Mouse (Mus musculus): ENCODE results near the gene Panx2. TPM values are rescaled to one million over a fixed set of nuclear protein-coding genes. Genes with fewer than 3 reads are reported as not detected.

Gene Panx2
- polyA plus RNA-seq, 1 experiment from 2014 or later: not detected

DNA sequence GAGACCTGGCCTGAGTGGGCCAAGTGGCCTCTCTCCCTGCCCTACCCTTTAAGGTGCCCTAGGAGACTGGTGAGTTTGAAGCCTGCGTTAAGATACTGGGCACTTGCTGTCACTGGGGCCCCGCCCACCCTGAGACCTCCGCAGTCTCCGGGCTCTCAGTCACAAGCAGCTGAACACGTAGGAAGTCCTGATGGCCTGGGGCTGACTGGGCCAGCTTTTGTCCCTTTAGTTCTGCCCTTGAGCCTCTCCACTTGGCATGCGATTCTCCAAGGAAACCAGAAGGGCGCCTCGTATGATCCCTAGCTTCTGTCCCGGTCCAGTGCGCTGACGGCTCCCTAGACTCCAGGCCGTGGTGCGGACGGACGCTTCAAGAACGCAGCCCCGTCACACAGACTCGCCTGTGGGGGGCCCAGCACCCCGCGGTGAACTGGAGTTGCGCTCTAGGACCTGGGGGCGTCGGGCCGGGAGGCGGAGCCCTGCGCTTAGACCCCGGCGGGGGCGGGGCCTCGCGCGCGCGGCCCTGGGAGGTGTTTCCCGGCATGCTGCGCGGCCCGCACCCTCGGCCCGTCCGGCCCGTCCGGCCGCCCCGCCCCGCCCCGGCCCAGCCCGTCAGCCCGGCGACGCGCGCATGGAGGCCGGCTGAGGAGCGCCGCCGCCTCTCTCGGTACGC, 16.1 kb downstream of the Panx2 start:
- Histone ChIP-seq H3K4me2 (peak overlapping the region; percentile 85), H3K27ac (replicated peaks) (peak overlapping the region; percentile 64), H3K4me3 (replicated peaks) (peak overlapping the region; percentile 78), H3K36me3 (replicated peaks) (0 out of 2 replicates have a peak, but pooled peaks cover 6% of the 10 kb centered on the region), H3K27me3 (peaks cover 23% of the 10 kb centered on the region), H3K9ac (peak overlapping the region; percentile 72), H3K9me3 (replicated peaks) (no peaks in the 10 kb centered on the region), H3K4me1 (replicated peaks) (peaks cover 42% of the 10 kb centered on the region)
- peak; percentile 87 for ATAC-seq (ENCODE audit: insufficient read depth)
- under 1% methylated on average over 54 of the region's 59 CpGs for WGBS (ENCODE audit: insufficient replicate concordance)

DNA sequence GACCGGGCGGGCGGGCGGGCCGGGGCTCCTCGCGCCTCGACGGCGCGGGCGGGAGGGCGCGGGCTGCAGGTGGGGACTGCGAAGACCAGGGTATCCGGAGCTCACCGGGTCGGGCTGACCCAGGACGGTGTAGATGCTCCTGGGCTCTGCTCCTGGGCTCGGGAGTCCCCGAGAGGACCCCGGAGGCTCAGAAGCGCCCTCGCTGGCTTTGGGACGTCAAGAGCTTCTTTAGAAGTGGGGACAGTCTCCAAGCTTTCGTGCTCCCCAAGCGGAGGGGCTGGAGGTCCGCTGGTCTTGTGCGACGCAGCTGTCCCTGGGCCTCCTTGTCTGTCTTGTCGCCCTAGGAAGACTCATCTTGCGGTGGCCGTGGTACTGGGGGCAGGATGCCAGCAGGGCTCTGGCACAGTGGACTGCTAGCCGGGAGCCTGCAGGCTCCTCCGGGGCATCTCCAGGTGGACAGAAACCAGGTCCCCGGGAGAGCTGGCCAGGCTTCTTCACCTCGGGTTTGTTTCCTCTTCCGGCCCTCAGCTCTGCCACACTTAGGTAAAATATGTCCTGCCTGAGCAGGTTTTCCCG, 16.7 kb downstream of the Panx2 start:
- H3K4me1 ChIP-seq (replicated peaks): peaks cover 42% of the 10 kb centered on the region
- under 1% methylated on average over 33 of the region's 39 CpGs for whole genome bisulfite sequencing (ENCODE audit: insufficient replicate concordance)
- H3K4me2 ChIP-seq: peak overlapping the region; percentile 85
- H3K9ac ChIP-seq: peak overlapping the region; percentile 72
- H3K36me3 ChIP-seq (replicated peaks): peaks cover 7% of the 10 kb centered on the region; the same call in 1 of the 2 replicates
- peaks cover 18% of the 10 kb centered on the region; the same call in 1 of the 2 replicates for H3K27me3 ChIP-seq
- H3K9me3 ChIP-seq (replicated peaks): no peaks in the 10 kb centered on the region
- H3K4me3 ChIP-seq (replicated peaks): peak overlapping the region; percentile 78
- ATAC-seq (ENCODE audit: insufficient read depth): peak; percentile 34; the same call in 1 of the 2 replicates
- peak overlapping the region; percentile 64 for H3K27ac ChIP-seq (replicated peaks)

DNA sequence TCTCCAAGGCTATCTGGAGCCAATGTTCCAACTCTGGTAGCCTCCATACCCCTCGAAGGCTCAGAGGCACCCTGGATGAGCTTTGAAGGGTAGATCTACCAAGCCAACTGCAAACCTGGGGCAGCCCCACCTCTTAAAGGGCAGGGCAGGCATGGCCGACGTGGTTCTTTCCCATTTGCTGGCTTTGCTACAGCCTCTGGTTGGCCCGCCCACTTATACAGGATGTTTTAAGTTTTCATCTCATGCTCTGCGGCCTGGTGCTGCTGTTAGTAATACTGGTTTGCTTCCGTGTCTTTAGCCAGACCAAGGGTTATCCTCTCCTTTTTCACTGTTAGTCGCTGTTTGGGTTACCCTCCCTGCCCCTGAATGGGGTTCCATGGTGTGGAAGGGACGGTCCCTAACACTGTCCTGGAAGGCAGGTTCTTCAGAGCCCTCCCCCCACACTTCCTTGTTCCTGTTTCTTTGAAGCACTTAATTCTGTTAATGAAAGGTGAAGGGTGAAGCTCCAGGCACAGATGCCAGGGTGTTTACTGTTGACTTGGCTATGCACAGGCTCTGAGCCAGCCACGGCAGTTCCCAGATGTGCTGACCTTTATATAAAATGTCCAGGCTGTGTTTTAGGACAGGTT, 18.8 kb downstream of the Panx2 start:
- Histone ChIP-seq H3K4me3 (replicated peaks) (peak overlapping the region; percentile 33), H3K27me3 (no peaks in the 10 kb centered on the region; the same call in 1 of the 2 replicates), H3K36me3 (replicated peaks) (peaks cover 22% of the 10 kb centered on the region), H3K9ac (peak overlapping the region; percentile 17; the same call in 1 of the 2 replicates), H3K27ac (replicated peaks) (no peak overlapping the region; the same call in none of the 2 replicates), H3K4me2 (peak overlapping the region; percentile 85), H3K4me1 (replicated peaks) (peaks cover 42% of the 10 kb centered on the region), H3K9me3 (replicated peaks) (no peaks in the 10 kb centered on the region)
- 31% methylated on average over 9 of the region's 9 CpGs for WGBS (ENCODE audit: insufficient replicate concordance)
- no peak for ATAC-seq (ENCODE audit: insufficient read depth)

DNA sequence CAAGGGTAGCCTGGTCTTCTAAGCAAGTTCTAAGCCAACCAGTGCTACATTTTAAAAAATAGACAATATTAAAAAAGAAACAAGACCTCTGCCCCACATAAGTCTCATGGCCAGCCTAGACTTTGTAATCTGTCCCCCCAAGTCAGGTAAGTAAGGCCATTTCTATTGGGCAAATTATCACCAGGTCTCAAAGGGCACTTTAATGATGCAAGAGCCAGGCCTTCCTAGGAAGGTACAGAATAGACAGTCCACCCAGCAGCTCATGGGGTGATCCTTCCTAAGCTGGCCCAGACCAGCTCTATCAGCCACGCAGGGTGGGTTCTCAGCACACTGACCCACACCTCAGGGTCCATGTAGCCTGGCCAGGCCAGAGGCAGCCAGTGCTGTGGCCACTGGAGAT, 24.4 kb downstream of the Panx2 start:
- ATAC-seq (ENCODE audit: insufficient read depth): 0 out of 2 replicates have a peak, but pooled peaks have one; percentile 19
- Histone ChIP-seq H3K9ac (no peak overlapping the region), H3K36me3 (replicated peaks) (peaks cover 43% of the 10 kb centered on the region)

DNA sequence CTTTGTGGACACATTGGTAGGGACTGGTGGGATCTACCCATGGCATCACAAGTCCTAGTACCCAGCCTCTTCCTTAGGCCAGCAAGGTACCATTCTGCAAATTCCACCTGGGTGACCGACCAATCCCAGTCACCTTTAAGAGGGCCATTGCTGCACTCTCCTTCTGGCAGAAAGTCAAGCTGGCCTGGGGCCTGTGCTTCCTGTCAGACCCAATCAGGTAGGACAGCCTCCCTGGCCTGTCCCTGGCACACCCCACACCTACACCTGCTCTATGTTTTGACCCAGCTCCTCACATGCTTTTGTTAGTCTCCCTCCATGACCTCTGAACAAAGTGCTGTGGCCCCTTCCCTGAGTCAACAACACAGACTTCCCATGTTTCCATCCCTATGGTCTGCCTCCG, 25.3 kb downstream of the Panx2 start:
- H3K36me3 ChIP-seq (replicated peaks): peaks cover 41% of the 10 kb centered on the region
- H3K4me1 ChIP-seq (replicated peaks): peaks cover 19% of the 10 kb centered on the region
- H3K27me3 ChIP-seq: no peaks in the 10 kb centered on the region
- no peak overlapping the region for H3K27ac ChIP-seq (replicated peaks)
- ATAC-seq (ENCODE audit: insufficient read depth): no peak
- no peak overlapping the region for H3K4me2 ChIP-seq
- 62% methylated on average over 2 of the region's 2 CpGs for WGBS (ENCODE audit: insufficient replicate concordance)
- no peak overlapping the region for H3K9ac ChIP-seq
- no peak overlapping the region for H3K4me3 ChIP-seq (replicated peaks)
- no peaks in the 10 kb centered on the region for H3K9me3 ChIP-seq (replicated peaks)

More for the DNA sequence above, 24.4 kb downstream of the Panx2 start:
- H3K4me1 ChIP-seq (replicated peaks): peaks cover 14% of the 10 kb centered on the region
- no peaks in the 10 kb centered on the region for H3K27me3 ChIP-seq
- H3K4me3 ChIP-seq (replicated peaks): no peak overlapping the region
- no peak overlapping the region for H3K4me2 ChIP-seq
- WGBS (ENCODE audit: insufficient replicate concordance): 83% methylated on average over 1 of the region's 1 CpGs
- peak overlapping the region; percentile 51; the same call in 1 of the 2 replicates for H3K27ac ChIP-seq (replicated peaks)
- no peaks in the 10 kb centered on the region for H3K9me3 ChIP-seq (replicated peaks)

DNA sequence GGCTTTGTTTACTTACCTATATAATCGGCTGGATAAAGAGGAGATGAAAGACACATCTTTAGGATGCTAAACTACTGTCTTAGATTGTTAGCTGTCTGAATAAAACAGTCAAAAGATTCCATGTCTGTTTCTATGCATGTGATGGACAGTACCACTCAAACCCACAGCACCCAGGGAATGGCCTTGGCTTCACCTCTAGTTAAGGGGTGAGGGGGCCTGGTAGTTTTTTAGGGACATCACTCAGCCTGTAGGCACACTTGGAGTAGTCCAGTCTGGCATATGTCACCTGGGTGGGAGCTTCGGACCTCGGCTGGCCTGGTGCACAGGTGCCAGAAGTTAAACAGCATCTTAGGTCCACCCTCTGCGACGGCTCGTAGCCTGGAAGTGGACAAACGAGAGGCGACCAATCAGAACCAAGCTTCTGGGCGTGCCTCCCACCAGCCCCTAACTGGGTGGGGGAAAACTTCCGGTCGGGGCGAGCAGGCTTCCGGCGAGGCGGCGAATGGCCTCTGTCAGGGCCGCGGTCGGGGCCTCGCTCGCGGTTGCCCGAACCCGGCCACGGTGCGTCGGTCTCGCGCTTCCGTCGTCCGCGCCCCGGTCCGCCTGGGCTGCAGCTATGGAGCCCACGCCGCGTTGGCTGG, 29.2 kb downstream of the Panx2 start, which contains the start of gene Selenoo:
Gene Selenoo (plus strand): TSS at position 478 of the 641 bp plus-strand sequence.
- Histone ChIP-seq H3K4me2 (peak within 1 kb of the TSS; percentile 93), H3K9ac (peak within 1 kb of the TSS; percentile 88), H3K27me3 (no peaks in the 10 kb centered on the region), H3K9me3 (replicated peaks) (no peaks in the 10 kb centered on the region), H3K4me1 (replicated peaks) (peaks cover 29% of the 10 kb centered on the region), H3K4me3 (replicated peaks) (peak within 1 kb of the TSS; percentile 81), H3K36me3 (replicated peaks) (peaks cover 33% of the 10 kb centered on the region), H3K27ac (replicated peaks) (peak within 1 kb of the TSS; percentile 80)
- peak; percentile 87 for ATAC-seq (ENCODE audit: insufficient read depth)
- WGBS (ENCODE audit: insufficient replicate concordance): 1% methylated on average over 38 of the region's 38 CpGs

DNA sequence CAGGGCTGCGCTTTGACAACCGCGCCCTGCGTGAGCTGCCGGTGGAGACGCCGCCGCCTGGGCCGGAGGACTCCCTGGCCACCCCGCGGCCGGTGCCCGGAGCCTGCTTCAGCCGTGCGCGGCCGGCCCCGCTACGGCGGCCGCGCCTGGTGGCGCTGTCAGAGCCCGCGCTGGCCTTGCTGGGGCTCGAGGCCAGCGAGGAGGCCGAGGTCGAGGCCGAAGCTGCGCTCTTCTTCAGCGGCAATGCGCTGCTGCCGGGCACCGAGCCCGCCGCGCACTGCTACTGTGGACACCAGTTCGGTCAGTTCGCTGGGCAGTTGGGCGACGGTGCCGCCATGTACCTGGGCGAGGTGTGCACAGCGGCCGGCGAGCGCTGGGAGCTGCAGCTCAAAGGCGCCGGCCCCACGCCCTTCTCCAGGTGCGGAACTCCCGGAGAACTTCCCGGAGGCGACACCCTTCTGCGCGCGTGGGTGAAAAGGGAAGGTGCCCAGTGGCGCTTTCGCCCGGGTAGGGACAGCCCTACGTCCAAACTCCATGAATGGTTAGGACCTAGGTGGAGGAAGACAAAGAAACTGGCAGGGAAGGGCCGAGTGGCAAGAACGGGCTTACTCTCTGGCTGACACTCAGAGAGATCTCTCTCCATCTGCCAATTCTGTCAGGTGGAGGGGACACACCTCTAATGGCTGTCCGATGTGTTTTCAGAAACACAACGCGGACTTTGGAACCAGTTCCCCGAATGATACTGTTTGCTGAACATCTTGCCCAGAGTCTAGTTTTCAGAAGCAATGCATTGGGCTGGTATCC, 29.9 kb downstream of the Panx2 start:
- H3K36me3 ChIP-seq (replicated peaks): peaks cover 40% of the 10 kb centered on the region
- peak overlapping the region; percentile 80 for H3K27ac ChIP-seq (replicated peaks)
- peak; percentile 67 for ATAC-seq (ENCODE audit: insufficient read depth)
- H3K9me3 ChIP-seq (replicated peaks): no peaks in the 10 kb centered on the region
- WGBS (ENCODE audit: insufficient replicate concordance): 1% methylated on average over 68 of the region's 68 CpGs
- H3K9ac ChIP-seq: peak overlapping the region; percentile 88
- peaks cover 26% of the 10 kb centered on the region for H3K4me1 ChIP-seq (replicated peaks)
- H3K27me3 ChIP-seq: no peaks in the 10 kb centered on the region
- H3K4me3 ChIP-seq (replicated peaks): peak overlapping the region; percentile 81
- H3K4me2 ChIP-seq: peak overlapping the region; percentile 93

DNA sequence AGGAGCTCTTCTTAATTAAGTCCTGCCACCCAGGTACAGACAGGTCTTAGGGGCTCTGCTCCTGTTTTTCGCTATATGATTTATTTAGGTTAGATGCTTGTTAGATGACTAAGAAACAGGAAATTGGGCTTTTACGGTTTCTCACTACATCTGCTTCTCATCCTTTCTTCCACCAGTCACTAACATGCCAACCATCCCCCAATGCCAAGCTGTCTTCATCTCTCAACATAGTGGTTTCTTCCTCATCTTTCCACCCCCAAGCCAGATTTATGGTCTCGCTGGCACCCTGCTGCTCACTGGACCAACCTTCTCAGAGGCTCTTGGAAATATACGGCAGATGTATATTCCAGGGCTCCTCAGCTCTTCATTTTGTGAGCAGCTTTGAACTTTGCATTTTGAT, 31.1 kb downstream of the Panx2 start:
- H3K4me3 ChIP-seq (replicated peaks): peak overlapping the region; percentile 81; the same call in 1 of the 2 replicates
- peak overlapping the region; percentile 93 for H3K4me2 ChIP-seq
- H3K9ac ChIP-seq: no peak overlapping the region
- H3K36me3 ChIP-seq (replicated peaks): peaks cover 42% of the 10 kb centered on the region
- WGBS (ENCODE audit: insufficient replicate concordance): 86% methylated on average over 4 of the region's 4 CpGs
- H3K4me1 ChIP-seq (replicated peaks): peaks cover 26% of the 10 kb centered on the region
- no peak overlapping the region for H3K27ac ChIP-seq (replicated peaks)
- H3K9me3 ChIP-seq (replicated peaks): no peaks in the 10 kb centered on the region
- ATAC-seq (ENCODE audit: insufficient read depth): no peak
- no peaks in the 10 kb centered on the region for H3K27me3 ChIP-seq

DNA sequence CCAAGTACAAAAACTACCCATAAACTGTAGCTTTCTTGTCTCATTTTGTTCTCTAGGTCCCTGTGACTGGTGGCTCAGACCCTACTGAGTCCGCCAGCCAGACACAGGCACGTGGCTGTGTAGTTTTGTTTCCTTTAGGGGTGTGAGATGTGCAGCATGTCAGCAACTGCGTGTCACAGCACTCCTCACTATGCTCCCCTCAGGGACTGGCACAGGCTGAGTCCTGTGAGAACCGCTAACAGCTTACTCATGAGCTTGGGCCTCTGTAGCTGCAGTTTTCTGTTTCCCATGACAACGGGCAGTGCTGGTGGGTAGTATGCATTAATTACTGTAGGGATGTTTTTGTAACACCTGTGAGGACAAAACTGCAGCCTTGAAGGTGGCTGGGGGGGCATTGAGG, 32.6 kb downstream of the Panx2 start:
- H3K9ac ChIP-seq: no peak overlapping the region
- H3K4me3 ChIP-seq (replicated peaks): no peak overlapping the region
- H3K27me3 ChIP-seq: no peaks in the 10 kb centered on the region
- ATAC-seq (ENCODE audit: insufficient read depth): no peak
- 77% methylated on average over 5 of the region's 5 CpGs for WGBS (ENCODE audit: insufficient replicate concordance)
- H3K4me1 ChIP-seq (replicated peaks): peaks cover 26% of the 10 kb centered on the region
- H3K36me3 ChIP-seq (replicated peaks): peaks cover 51% of the 10 kb centered on the region
- H3K4me2 ChIP-seq: no peak overlapping the region
- H3K27ac ChIP-seq (replicated peaks): no peak overlapping the region
- no peaks in the 10 kb centered on the region for H3K9me3 ChIP-seq (replicated peaks)

DNA sequence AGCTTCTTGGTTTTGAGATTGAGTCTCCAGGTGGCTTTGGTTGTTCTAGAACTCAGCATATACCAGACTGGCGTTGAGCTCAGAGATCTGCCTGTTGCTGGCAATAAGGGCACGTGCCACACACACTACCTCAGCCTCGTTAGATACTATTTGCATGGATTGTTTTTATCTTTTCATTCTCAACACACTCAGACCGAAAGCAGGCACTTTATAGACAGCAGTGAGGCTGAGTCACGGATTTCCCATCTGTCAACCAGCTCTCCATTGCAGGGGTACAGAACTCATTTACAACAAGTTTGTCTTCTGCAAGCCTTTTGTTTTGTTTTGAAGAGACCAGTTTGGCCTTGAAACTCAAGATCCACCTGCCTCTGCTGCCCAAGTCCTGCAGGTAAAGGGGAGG, 37.9 kb downstream of the Panx2 start:
- H3K27me3 ChIP-seq: no peaks in the 10 kb centered on the region

More for the DNA sequence above, 37.9 kb downstream of the Panx2 start:
- no peak overlapping the region for H3K4me3 ChIP-seq (replicated peaks)
- H3K4me2 ChIP-seq: no peak overlapping the region
- ATAC-seq (ENCODE audit: insufficient read depth): no peak
- H3K27ac ChIP-seq (replicated peaks): no peak overlapping the region
- no peaks in the 10 kb centered on the region for H3K9me3 ChIP-seq (replicated peaks)
- WGBS (ENCODE audit: insufficient replicate concordance): 79% methylated on average over 5 of the region's 5 CpGs
- H3K36me3 ChIP-seq (replicated peaks): peaks cover 99% of the 10 kb centered on the region
- H3K9ac ChIP-seq: no peak overlapping the region
- no peaks in the 10 kb centered on the region for H3K4me1 ChIP-seq (replicated peaks)
